Mouse (Mus musculus): Measurements from ENCODE around the gene Pld6. TPM values are rescaled to one million over a fixed set of nuclear protein-coding genes. Genes with fewer than 3 reads are reported as not detected.

Gene Pld6
- total and polyA plus RNA-seq, 3 experiments, result not detected

GRCm38 (mm10) chr11:59811211-59811610 is 23.8 kb upstream of the Pld6 start:
- H3K4me2 ChIP-seq (ENCODE audit: insufficient read depth, low read depth, poor library complexity, severe bottlenecking), result peak overlapping the region; percentile 74
- H3K4me3 ChIP-seq (replicated peaks in 1 of 3; ENCODE audit: low read depth in 2 of 3, low read length in 2 of 3, poor library complexity in 1 of 3), result peak overlapping the region; percentile 2 to 96 (median 67)
- peaks cover 16% of the 10 kb centered on the region for H3K79me2 ChIP-seq (replicated peaks; ENCODE audit: control insufficient read depth, extremely low read depth, insufficient read depth, poor library complexity, severe bottlenecking)
- no peaks in the 10 kb centered on the region for H3K27me3 ChIP-seq (replicated peaks)
- DNase-seq (ENCODE audit: extremely low read depth), result no peak
- dilution Hi-C loops (cut with MboI; ENCODE audit: extremely low pct_ligation_motif_present, extremely low pct_unique_long_range_greater_than_20kb, low sequenced_read_pairs), result no loop called here
- peak overlapping the region; percentile 97 for H3K9ac ChIP-seq (ENCODE audit: insufficient read depth, low read depth)
- no peak overlapping the region for H3K27ac ChIP-seq (ENCODE audit: insufficient read depth, low read depth)
- no peaks in the 10 kb centered on the region for H3K9me3 ChIP-seq (replicated peaks; ENCODE audit: low read length)
- H3K36me3 ChIP-seq (replicated peaks in 1 of 2; ENCODE audit: control insufficient read depth in 1 of 2, insufficient read depth in 1 of 2, low read length in 1 of 2), result peaks cover 23 to 31% of the 10 kb centered on the region in 2 experiments
- TF ChIP-seq USF1 (IDR thresholded peaks at IDR 0.05; ENCODE audit: low read depth, low read length) (no peak), MAFK (IDR thresholded peaks at IDR 0.05; ENCODE audit: insufficient replicate concordance, low read length) (no peak), POLR2A (IDR thresholded peaks at IDR 0.05; ENCODE audit: low read depth, low read length) (no peak), JUND (conservative IDR thresholded peaks at IDR 0.05; ENCODE audit: low read depth, low read length) (no peak), ZMIZ1 (IDR thresholded peaks at IDR 0.05; ENCODE audit: low read depth, low read length) (no peak), POLR2AphosphoS2 (IDR thresholded peaks at IDR 0.05; ENCODE audit: low read depth, low read length) (no peak), ELF1 (IDR thresholded peaks at IDR 0.05; ENCODE audit: low read depth, low read length) (no peak), EP300 (IDR thresholded peaks at IDR 0.05; ENCODE audit: low read length) (0 out of 2 replicates have a peak, but pooled peaks have one; percentile 5), RAD21 (IDR thresholded peaks at IDR 0.05; ENCODE audit: low read depth, low read length) (no peak), GABPA (IDR thresholded peaks at IDR 0.05; ENCODE audit: insufficient replicate concordance, low read depth, low read length) (no peak), MAZ (IDR thresholded peaks at IDR 0.05; ENCODE audit: low read depth, low read length) (0 out of 2 replicates have a peak, but pooled peaks have one; percentile 23), TCF12 (IDR thresholded peaks at IDR 0.05; ENCODE audit: low read depth, low read length) (no peak), CHD2 (IDR thresholded peaks at IDR 0.05; ENCODE audit: low read length) (no peak), IRF4 (IDR thresholded peaks at IDR 0.05; ENCODE audit: low read depth, low read length) (no peak), E2F4 (IDR thresholded peaks at IDR 0.05; ENCODE audit: insufficient replicate concordance, low read depth, low read length) (no peak), ZNF384 (IDR thresholded peaks at IDR 0.05; ENCODE audit: low read depth, low read length) (0 out of 2 replicates have a peak, but pooled peaks have one; percentile 5), MEF2A (IDR thresholded peaks at IDR 0.05; ENCODE audit: borderline replicate concordance, low read depth, low read length) (no peak)
- H3K4me1 ChIP-seq (ENCODE audit: control insufficient read depth in 1 of 2, insufficient read depth in 2 of 2), result peaks cover 9 to 43% of the 10 kb centered on the region in 2 experiments
- in situ Hi-C loops (cut with MboI; ENCODE audit: low pct_ligation_motif_present, low pct_unique_long_range_greater_than_20kb, low sequenced_read_pairs), result no loop called here

GRCm38 (mm10) chr11:59810480-59811158 is 23.2 kb upstream of the Pld6 start:
- peaks cover 9 to 47% of the 10 kb centered on the region in 2 experiments for H3K4me1 ChIP-seq (ENCODE audit: control insufficient read depth in 1 of 2, insufficient read depth in 2 of 2)
- peak; percentile 70 for DNase-seq (ENCODE audit: extremely low read depth)
- TF ChIP-seq JUN (IDR thresholded peaks at IDR 0.05; ENCODE audit: insufficient read depth, low read depth, low read length) (no peak), BHLHE40 (IDR thresholded peaks at IDR 0.05; ENCODE audit: low read depth, low read length) (no peak), HCFC1 (IDR thresholded peaks at IDR 0.05; ENCODE audit: low read depth, low read length) (no peak), RCOR1 (conservative IDR thresholded peaks at IDR 0.05; ENCODE audit: low read depth, low read length) (no peak; the same call in 1 of the 2 replicates), POLR2A (IDR thresholded peaks at IDR 0.05; ENCODE audit: low read depth, low read length) (peak; percentile 43), POLR2AphosphoS2 (IDR thresholded peaks at IDR 0.05; ENCODE audit: low read depth, low read length) (peak; percentile 74; the same call in 1 of the 2 replicates), CTCF (conservative IDR thresholded peaks at IDR 0.05 in 1 of 2, IDR thresholded peaks at IDR 0.05 in 1 of 2; ENCODE audit: low read depth in 2 of 2, low read length in 2 of 2) (0 out of 4 replicates have a peak, but pooled peaks of 1 of the 2 experiments have one; percentile 11), ZC3H11A (IDR thresholded peaks at IDR 0.05; ENCODE audit: low read depth, low read length) (no peak), EP300 (IDR thresholded peaks at IDR 0.05; ENCODE audit: low read length) (0 out of 2 replicates have a peak, but pooled peaks have one; percentile 5), ZKSCAN1 (IDR thresholded peaks at IDR 0.05; ENCODE audit: borderline replicate concordance, low read depth, low read length) (no peak), PAX5 (IDR thresholded peaks at IDR 0.05; ENCODE audit: low read length) (no peak), MEF2A (IDR thresholded peaks at IDR 0.05; ENCODE audit: borderline replicate concordance, low read depth, low read length) (0 out of 2 replicates have a peak, but pooled peaks have one; percentile 19), MAX (IDR thresholded peaks at IDR 0.05; ENCODE audit: low read length) (peak; percentile 84), IRF4 (IDR thresholded peaks at IDR 0.05; ENCODE audit: low read depth, low read length) (no peak), MAFK (IDR thresholded peaks at IDR 0.05; ENCODE audit: insufficient replicate concordance, low read length) (no peak), NRF1 (IDR thresholded peaks at IDR 0.05; ENCODE audit: low read depth, low read length) (no peak), CHD1 (IDR thresholded peaks at IDR 0.05; ENCODE audit: low read depth, low read length) (no peak), RAD21 (IDR thresholded peaks at IDR 0.05; ENCODE audit: low read depth, low read length) (no peak), ETS1 (conservative IDR thresholded peaks at IDR 0.05; ENCODE audit: low read depth, low read length) (no peak), ZNF384 (IDR thresholded peaks at IDR 0.05; ENCODE audit: low read depth, low read length) (0 out of 2 replicates have a peak, but pooled peaks have one; percentile 4)

More at GRCm38 (mm10) chr11:59810480-59811158, 23.2 kb upstream of the Pld6 start:
- Histone ChIP-seq H3K27ac (ENCODE audit: insufficient read depth, low read depth) (no peak overlapping the region; the same call in 1 of the 2 replicates), H3K79me2 (replicated peaks; ENCODE audit: control insufficient read depth, extremely low read depth, insufficient read depth, poor library complexity, severe bottlenecking) (peaks cover 16% of the 10 kb centered on the region), H3K4me2 (ENCODE audit: insufficient read depth, low read depth, poor library complexity, severe bottlenecking) (peak overlapping the region; percentile 74), H3K9me3 (replicated peaks; ENCODE audit: low read length) (no peaks in the 10 kb centered on the region), H3K36me3 (replicated peaks in 1 of 2; ENCODE audit: control insufficient read depth in 1 of 2, insufficient read depth in 1 of 2, low read length in 1 of 2) (peaks cover 23 to 31% of the 10 kb centered on the region in 2 experiments), H3K4me3 (replicated peaks in 1 of 3; ENCODE audit: low read depth in 2 of 3, low read length in 2 of 3, poor library complexity in 1 of 3) (peak overlapping the region; percentile 67 to 96 (median 92)), H3K27me3 (replicated peaks) (no peaks in the 10 kb centered on the region), H3K9ac (ENCODE audit: insufficient read depth, low read depth) (peak overlapping the region; percentile 97)
- in situ Hi-C loops (cut with MboI; ENCODE audit: low pct_ligation_motif_present, low pct_unique_long_range_greater_than_20kb, low sequenced_read_pairs) (no loop called here), dilution Hi-C loops (cut with MboI; ENCODE audit: extremely low pct_ligation_motif_present, extremely low pct_unique_long_range_greater_than_20kb, low sequenced_read_pairs) (no loop called here)
